Mouse (Mus musculus) cerebral cortex, adult 2 months (tissue): ENCODE measurements around the gene Ifitm10.

ENCODE experiments used
- WGBS: fragments of 180-500 bp; shearing (Covaris S2); methylation state at CpG from one replicate; pipeline ENCODE4 v1.1.7; 2018; 5-methylcytosine and 5-hydroxymethylcytosine counted together

The Ifitm10 gene

DNA sequence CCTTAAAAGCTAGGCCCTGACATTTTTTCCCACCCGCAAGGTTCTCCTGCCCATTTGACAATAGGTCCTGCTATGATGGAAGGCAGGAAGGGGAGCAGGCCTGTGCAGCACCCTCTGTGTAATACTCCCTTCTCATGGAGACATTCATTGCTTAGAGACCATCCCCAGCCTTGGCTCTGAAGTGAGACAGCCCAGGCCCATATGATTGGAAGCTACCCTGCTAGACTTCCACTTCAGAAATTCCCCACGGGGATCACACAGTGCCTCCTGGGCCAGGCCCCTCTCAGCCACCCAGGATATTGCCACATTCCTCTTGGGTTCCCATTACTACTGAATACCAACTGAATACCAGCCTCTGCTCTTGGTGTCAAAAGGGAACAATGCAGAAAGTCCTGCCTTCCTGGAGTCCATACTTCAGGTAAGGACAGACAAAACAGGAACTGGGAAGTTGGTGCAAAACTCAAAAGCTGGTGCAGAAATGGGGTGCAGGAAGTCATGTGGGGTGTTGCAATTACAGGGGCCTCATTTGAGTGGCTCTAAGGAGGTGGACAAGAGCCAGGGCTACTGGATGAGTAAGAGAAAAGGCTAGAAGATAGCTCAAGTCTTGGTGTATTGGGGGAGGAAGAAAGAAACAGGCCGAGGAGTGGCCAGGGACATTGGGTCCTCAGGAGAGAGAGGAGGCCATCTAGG, 16.6 kb upstream of the Ifitm10 start:
- 94% methylated on average over 3 of the region's 3 CpGs for WGBS

DNA sequence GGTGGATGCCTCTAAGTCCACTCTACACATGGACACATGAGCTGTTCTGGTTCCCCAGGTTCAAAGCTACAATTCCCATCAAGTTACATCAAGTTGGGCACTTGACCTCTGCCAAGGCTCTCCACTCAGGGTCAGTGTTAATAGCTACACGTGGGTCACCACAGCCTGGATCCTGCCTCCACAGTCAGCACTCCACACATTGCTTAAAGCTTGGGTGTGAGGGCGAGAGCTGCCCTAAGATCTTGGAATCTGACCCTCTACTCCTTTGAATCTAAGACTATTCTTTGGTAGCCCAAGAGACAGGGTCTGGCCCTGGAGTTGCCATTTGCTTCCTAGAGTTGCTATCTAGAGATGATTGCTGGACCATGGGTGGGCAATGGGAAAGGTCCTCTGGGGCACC, 15.2 kb upstream of the Ifitm10 start:
- WGBS = 97% methylated on average over 2 of the region's 2 CpGs

DNA sequence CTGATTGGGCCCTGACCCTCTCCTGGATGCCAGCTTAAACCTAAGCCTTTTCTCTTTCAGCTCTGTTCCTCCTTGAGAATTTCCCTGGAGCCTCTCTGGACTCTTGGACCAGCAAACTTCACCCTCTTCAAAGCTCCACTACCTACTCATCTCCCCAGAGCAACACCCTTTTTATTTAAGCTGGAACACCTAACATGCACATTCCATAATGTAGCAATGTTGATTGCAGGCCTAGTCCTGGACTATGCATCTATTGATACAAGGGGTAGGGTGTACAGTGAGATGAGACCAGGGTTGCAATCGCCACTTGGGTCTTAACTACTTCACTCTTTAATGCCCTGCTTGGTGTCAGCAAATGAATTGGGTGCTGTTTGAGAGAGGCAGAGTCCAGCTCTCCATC, 14.6 kb upstream of the Ifitm10 start:
- 78% methylated on average over 1 of the region's 1 CpGs for WGBS

DNA sequence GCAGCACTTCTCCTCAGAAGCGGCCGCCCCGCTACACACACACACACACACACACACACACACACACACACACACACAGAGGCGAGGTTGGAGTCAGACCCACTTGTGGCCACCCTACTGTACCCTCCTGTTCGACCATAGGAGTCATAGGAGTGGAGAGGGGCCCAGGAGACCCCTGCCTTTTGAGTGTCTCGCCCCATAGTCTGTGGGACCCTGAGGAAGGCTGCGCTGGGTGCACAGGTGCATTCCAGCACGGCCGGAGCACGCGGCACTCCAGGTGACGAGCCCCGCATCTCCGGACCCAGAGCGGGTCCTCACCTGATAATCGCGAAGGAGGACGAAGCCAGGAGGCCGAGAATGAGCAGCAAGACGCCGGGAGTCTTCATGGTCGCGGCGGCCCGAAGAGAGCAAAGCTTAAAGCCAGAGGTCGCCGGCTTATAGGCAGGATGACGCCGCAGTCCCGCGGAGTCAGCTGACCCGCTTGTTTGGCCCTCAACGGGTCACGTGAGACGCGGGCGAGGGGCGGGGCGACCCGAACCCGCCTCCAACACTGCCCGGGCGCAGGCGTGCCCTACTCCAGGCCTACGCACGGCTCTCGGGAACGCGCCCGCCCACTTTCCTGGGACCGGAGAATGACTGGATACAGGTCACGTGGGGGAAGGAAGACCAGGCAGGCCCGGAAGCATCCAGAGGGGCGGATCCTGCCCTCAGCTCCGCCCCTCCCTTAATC, 14.0 kb upstream of the Ifitm10 start, which contains the start of gene Ctsd:
Ctsd (minus strand) TSS at position 620 of the 730 bp plus-strand sequence.
- under 1% methylated on average over 55 of the region's 55 CpGs for WGBS

DNA sequence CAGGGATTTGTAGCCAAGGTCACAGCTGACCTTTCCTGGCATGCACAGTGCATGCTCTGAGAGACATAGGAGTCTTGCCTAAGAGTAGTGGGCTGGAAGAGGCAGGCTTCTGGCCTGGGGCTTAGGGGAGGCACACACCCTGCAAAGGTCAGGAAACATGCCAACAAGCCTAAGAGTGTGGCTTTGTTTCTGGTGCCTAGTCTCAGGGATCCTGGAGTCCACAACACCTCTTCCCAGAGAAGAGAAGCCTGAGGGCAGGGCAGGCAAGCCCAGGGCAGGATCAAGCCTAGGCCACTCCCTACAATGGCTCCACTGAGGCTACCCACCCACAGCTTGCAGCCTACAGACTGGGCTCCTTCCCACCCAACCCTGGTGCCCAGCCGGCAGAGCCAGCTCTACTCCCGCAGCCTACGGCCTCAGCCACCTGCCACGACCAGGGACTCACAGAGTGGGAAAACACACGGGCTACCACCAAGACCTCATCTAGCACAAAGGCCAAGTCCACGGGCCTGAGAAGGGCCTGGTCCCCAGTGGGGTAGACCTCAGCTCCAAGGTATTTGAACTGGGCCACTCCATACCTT, 13.2 kb upstream of the Ifitm10 start:
- 13% methylated on average over 6 of the region's 6 CpGs for whole genome bisulfite sequencing

DNA sequence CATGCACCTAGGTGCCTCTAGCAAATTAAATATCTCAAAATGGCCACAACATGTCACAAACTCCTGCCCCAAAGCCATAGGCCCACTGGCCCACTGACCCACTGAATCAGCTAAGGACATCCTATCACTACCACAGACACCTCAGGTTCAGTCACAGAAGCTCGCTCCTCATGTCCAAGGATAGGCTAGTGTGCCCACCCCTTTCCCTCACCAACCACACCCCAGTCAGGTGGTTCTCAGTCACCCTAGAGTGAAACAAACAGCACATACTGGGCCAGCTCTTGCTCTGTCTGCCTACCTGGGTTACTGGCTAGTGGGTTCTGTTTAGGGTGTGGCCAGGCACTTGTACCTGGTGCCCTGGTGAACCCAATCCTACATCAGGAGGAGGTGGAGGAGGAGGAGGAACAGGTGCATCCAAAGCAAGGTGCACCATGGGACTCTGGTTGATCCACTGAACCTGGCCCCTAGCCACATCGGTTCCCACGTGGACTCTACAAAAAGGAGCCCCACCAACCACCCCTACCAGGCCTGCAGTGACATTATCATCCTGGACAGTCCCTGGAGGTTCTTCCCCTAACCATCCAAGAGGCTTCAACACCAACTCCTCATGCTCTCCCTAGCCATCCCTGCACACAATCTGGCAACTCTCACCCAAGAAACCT, 12.3 kb upstream of the Ifitm10 start:
- 60% methylated on average over 3 of the region's 3 CpGs for WGBS

DNA sequence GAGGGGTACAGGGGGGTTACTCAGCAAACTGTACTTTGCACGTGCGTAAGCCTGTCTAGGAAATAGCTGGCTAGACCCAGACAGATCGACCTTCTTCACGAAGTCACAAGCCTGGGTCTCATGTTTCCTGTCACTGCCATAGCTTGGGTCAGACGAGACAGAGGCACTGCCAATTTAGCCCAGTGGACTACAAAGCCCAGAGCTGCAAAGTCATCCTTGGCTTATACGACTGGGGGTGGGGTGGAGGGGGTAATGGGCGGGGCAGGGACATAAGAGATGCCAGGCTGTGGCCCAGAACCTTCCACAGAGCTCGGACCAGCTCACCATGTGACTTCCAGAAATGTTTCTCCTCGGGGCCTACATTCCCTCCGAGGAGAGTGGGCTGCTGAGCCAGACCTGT, 10.8 kb upstream of the Ifitm10 start:
- WGBS = 77% methylated on average over 10 of the region's 10 CpGs

DNA sequence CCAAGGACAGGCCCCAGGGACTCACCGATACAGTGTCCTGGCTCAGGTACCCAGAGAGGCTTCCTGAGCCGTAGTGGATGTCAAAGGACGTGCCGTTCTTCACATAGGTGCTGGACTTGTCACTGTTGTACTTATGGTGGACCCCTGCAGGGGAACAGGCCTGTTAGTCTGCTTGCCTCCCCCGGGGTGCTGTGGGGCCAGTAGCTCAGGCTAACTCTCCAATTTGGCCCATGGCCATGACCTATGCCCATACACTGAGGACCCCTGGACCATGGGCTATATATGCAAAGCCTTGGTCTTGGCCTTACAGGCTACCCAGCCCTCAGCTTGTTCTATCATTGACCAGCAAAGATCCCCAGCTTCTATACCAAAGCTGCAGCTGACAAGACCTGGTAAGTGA, 9.0 kb upstream of the Ifitm10 start, which contains the start of gene Gm49369:
Gm49369 (minus strand) TSS at position 101 of the 400 bp plus-strand sequence.
- WGBS = 96% methylated on average over 5 of the region's 5 CpGs

DNA sequence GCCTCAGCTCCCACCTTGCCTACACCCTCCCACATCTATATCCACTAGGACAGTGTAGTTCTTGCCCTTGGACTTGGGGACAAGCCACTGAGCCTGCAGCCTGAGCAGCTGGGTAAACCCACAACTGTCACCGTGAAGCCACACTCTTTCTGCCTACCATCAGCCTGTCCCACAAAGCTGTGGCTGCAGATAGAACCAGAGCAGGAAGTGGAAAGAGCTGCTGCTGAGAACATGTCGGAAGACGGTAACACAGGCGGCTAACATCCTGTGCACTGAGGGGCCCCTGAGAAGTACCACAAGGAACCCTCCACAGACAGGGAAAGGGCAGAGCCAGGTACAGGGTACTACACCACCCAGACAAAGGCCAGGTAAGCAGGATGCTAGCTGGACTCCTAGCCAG, 7.6 kb upstream of the Ifitm10 start:
- WGBS = 61% methylated on average over 4 of the region's 4 CpGs

DNA sequence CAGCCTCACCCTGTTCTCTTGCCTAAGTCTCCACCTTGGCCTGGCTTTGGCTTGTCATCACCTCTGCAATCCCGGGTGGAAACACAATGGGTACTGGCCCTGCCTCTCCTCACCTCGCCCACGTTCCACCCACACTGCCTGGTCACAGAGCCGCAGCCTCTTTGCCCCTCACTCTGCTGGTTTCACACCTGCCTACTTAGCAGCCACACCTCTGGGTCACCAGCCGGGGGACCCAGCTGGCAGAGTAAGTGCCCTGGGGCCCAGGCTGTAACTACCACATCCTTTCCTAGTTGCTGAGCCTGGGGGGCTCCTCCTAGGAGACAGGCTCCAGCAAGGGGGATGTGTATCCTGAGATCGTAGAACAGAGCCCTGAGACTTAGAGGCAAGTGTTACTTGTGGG, 5.6 kb upstream of the Ifitm10 start:
- 74% methylated on average over 6 of the region's 6 CpGs for WGBS

DNA sequence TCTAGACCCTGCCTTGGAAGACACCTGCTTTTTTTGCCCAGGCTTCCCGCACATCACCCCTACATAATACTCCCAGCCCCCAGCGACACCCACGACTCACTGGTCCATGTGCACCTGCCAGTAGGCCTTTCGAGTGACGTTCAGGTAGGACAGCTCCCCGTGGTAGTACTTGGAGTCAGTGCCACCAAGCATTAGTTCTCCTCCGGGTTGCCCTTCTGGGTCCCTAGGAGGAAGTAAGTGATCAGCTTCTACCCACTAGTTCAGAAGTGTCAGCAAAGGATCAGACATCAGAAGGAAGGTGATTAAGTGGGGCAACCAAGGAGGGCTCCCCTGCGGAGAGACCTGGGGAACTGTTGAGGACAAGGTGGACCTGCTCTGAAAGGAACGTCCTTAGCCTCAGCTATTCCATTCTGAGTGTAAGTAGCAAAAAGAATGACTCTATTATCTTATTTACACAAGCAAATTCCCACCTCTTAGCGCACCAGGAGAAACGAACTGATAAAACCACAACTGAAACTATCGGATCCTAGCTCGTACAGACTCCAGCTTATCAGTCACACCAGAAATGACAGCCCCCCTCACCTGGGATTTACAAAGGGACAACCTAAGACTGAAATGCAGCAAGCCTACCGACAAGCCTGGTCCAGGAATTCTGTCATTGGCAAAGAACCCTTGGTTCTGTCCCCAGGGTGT, 3.8 kb upstream of the Ifitm10 start:
- WGBS = 86% methylated on average over 14 of the region's 14 CpGs

DNA sequence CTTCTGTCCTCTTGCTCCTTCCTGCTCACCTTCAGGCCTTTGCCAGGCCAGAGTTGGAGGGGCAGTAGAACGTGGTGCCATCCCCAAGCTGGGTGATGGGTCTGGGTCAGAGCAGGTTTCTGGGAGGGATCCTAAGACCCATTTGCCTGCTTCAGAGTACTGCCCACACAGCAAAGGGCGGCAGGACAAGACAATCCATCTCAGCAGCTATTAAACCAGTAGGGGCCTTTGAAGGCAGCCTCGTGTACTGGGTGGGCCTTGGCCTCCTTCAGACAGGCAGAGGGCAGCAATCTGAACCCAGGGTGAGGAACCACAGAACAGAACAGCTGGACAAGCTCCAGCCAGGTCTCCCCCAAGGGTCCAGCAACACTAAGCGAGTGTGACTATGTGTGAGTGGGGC, 2.5 kb upstream of the Ifitm10 start:
- WGBS = 75% methylated on average over 4 of the region's 4 CpGs

DNA sequence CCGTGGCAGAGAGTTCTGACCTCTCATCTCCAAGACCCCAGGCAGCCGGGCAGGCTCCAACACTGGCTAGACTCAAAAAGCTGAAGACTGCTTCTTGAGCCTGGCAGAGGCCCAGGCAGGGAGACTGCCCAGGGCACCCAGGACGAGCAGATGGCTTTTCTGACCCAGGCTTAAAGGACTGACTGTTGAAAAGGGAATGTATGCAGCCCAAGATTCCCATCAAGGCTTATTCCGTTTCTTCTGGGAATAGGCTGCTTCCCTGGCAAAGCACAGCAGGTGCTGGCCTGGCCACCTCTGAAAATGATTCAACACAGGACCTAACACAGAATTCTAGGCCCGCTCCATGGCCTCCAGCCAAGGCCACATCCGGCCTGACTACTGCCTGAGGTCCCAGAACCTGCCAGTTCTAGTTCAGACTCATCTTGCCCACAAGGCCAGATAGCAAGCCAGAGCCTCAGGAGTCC, 1.7 kb upstream of the Ifitm10 start:
- 38% methylated on average over 6 of the region's 6 CpGs for whole genome bisulfite sequencing

DNA sequence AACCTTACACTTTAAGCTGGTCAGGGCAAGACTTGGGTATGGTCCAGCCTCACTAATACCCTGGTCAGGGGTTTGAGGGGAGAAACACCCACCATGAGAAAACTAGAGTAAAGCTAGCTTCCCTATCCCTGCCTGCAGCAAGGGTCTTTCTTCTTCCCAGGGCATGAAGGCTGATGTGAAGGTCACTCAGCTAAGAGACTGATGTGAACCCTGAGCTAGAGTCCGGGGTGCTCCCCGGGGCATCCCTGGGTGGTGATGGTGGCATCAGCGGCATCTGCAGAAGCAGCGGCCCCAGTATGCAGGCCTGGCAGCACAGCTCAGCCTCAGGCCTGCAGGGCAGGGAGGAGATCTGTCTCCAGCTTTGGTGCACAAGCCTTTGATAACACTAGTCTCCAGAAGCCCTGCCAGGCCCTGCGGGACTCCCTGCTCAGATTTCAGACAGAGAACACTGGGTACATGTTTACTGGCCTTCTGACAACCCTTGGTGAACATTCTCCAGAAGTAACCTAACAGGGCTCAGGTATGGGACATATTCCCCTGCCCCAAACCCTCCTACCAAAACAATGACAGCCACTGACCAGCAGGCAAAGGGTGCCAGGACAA, 961 bp upstream of the Ifitm10 start:
- 84% methylated on average over 5 of the region's 5 CpGs for WGBS

DNA sequence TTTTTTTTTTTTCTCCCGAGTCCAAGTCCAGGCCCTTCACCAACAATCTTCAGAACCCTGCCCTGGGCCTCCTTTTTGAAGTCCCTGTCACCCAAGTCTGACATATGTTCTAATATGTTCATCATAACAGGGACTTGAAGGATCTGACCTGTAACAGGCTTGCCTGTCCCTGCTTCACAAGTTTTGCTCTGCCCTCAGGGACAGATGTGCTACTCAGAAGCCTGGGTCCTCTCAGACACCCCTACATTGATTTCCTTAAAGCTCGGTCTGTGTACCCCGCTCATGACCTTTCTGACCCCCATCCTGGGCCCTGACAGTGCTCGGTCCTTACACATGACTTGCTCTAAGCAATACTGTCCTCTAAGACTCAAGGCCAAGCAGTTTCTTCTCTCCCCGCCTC, 514 bp downstream of the Ifitm10 start:
- WGBS = 87% methylated on average over 5 of the region's 5 CpGs

DNA sequence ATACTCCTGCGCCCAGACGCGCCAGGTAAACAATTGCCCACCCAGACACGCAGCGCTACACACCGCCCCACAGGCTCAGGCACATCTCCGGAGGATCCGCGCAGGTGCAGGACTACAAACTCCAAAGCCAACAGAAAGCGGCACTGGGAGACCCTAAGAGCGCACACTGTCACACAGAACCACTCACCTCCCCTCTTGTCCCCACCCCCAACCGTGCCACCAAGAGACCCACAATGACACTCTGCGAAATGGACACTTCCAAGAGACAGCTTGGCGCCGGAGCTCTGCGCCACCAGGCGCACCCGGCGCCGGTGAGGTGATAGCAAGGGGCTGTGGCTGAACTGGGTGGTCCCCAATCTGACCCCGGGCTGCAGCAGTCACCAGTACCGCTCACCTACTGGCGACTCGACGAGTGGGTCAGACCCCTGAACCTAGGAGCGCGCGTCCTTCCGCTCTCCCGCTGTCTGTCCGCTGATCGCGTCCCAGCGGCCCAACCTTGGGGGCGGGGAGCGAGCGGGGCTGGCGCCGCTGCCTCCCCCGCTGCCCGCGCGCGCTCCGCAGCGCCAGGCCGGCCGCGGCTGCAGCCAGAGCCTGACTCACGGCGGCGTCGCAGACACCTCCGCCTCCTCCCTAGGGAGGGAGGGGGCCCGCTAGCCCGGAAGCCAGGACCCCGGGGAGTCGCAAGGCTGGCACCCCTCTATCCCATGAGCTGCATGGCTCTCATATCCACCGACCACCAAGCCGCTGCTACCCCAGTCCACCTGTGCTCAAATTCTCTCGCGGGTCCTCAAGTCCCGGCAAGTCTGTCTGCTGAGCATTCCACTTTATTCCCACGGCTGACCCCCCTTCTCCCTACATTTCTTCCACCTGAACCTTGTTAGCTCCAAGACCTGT, 1.5 kb downstream of the Ifitm10 start:
- WGBS = 3% methylated on average over 63 of the region's 64 CpGs

DNA sequence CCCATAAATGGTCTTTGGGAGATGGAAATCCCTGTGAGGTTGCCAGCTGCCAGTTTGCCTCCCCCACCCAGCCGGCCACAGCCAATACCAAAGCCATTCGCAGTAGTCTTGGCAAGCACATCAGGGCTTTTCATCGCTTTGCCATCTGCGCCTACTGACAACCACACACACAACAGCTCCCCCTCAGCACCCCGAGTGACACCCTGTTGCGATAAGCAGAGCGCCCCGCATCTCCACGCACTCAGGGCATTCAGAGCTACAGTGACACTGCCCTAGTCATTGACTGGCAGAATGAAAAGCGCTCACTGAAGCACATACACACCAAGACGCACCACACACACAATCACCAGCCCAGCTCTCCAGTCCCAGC, 2.2 kb downstream of the Ifitm10 start:
- 9% methylated on average over 11 of the region's 11 CpGs for WGBS

DNA sequence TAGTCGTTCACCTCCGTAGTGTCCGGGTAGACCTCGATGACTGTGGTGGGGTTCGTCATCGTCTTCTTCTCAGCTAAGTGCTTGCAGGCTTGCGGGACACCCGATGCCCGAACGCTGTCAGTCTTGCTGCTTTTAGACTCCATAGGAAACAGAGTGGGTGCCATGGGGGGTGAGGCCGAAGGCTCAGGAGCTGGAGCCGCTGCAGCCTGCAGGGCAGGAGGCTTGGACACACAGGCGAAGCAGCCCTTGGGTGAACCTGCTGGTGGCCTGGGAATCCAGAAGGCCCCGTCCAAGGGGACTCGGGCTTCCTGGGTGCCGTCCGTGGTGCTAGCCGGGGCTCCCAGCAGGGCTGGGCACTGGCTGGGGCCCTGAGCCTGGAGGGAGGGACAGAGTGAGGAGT, 2.6 kb downstream of the Ifitm10 start:
- 76% methylated on average over 18 of the region's 18 CpGs for WGBS

DNA sequence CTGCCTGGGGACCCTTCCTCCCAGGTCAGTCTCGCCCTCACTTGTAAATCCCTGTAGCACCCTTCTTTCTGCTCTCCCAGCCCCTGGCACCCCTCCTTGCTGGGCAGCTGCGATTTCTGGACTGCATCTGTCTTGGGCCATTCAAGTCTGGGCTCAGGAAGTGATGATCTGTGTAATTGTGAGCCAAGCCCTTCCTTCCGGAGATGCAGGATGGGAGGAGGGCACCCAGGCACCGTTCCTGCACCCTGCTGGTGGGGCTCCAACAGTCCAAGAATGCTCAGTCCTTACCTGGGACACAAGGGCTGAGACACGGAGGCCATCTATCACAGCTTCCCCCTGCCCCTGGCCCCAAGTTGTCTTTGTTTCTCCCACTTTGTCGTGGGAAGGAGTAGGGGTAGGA, 3.7 kb downstream of the Ifitm10 start:
- WGBS = 69% methylated on average over 6 of the region's 6 CpGs

DNA sequence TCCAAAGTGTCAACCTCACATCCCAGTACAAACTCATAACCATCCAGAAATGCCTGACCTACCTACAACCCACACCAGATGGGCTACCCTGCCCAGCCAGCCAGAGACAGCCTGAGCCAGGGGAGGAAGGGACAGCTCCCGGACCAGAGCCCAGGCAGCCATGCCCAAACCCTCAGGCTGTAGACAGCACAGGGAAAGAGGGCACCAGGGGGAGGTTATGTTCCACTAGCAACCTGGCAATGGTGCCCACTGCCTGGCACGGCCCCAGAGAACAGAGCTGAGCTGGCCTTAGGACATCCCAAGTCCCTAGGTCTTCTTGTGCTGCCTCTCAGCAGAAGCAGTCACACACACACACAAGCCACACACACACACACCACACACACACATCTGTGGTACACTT, 4.7 kb downstream of the Ifitm10 start:
- WGBS = 67% methylated on average over 2 of the region's 2 CpGs
